Mouse (Mus musculus): ENCODE data around the gene Clk4. TPM values are rescaled to one million over a fixed set of nuclear protein-coding genes. Genes with fewer than 3 reads are reported as not detected.

Gene Clk4
- polyA plus RNA-seq, 1 experiment from 2014 or later = 76.1 TPM

- ChIA-PET POLR2A (interaction anchor here (0.6 to 1.0 kb wide), 2 partner anchors 24 to 325 kb away, joined by 3 to 4 read pairs; no protein-coding TSS in a partner anchor), CTCF (interaction anchor here (1.2 to 3.1 kb wide), 4 partner anchors 10 to 270 kb away, joined by 3 to 16 read pairs (median 4); no protein-coding TSS in a partner anchor)
- DNase-seq (ENCODE audit: low read depth, low spot score) = peak; percentile 53
- TF ChIP-seq CTCF (IDR thresholded peaks at IDR 0.05) = no peak
- peaks cover 3% of the 10 kb centered on the region for H3K27me3 ChIP-seq
- peak; percentile 56 for ATAC-seq
- in situ Hi-C loops (cut with MboI; ENCODE audit: low pct_unique_long_range_greater_than_20kb) = loop anchor here (10.0 to 25.0 kb wide), 2 partner anchors 202 to 330 kb away; partner anchors contain the start of genes Zfp354a and Zfp354b
Observed at GRCm38 (mm10) chr11:51264352-51264751, 2.8 kb downstream of the Clk4 start.

GRCm38 (mm10) chr11:51265326-51265725 is 3.8 kb downstream of the Clk4 start:
- ChIA-PET POLR2A (no interaction called here), CTCF (interaction anchor here (0.6 to 3.1 kb wide), 7 partner anchors 9 to 269 kb away, joined by 3 to 16 read pairs (median 3); no protein-coding TSS in a partner anchor)
- in situ Hi-C loops (cut with MboI; ENCODE audit: low pct_unique_long_range_greater_than_20kb) = loop anchor here (10.0 to 25.0 kb wide), 2 partner anchors 203 to 331 kb away; partner anchors contain the start of genes Zfp354a and Zfp354b
- H3K27me3 ChIP-seq = peaks cover 1% of the 10 kb centered on the region
- DNase-seq (ENCODE audit: low read depth, low spot score) (no peak), ATAC-seq (no peak)
- TF ChIP-seq CTCF (IDR thresholded peaks at IDR 0.05) = peak; percentile 55

- ChIA-PET POLR2A (no interaction called here), CTCF (interaction anchor here (1.0 to 2.3 kb wide), 5 partner anchors 7 to 265 kb away, joined by 3 to 16 read pairs (median 6); no protein-coding TSS in a partner anchor)
- in situ Hi-C loops (cut with MboI; ENCODE audit: low pct_unique_long_range_greater_than_20kb) = loop anchor here (25.0 kb wide), 1 partner anchor 212 kb away; the partner anchor contains the start of gene Zfp354a
- no peak for ATAC-seq
- no peak for DNase-seq (ENCODE audit: low read depth, low spot score)
- no peaks in the 10 kb centered on the region for H3K27me3 ChIP-seq
- TF ChIP-seq CTCF (IDR thresholded peaks at IDR 0.05) = no peak
Observed at GRCm38 (mm10) chr11:51274418-51274817, 12.9 kb downstream of the Clk4 start.

GRCm38 (mm10) chr11:51289564-51290041 is 28.1 kb downstream of the Clk4 start, which contains the start of gene Col23a1:
TSS of gene Col23a1 (plus strand) at chr11:51289920.
- DNase-seq (ENCODE audit: low read depth, low spot score) (peak; percentile 50), ATAC-seq (peak; percentile 84)
- ChIA-PET CTCF (interaction anchor here (0.8 to 2.5 kb wide), 11 partner anchors 9 to 256 kb away, joined by 3 to 18 read pairs (median 5); no protein-coding TSS in a partner anchor), POLR2A (no interaction called here)
- TF ChIP-seq CTCF (IDR thresholded peaks at IDR 0.05) = peak; percentile 99
- H3K27me3 ChIP-seq = no peaks in the 10 kb centered on the region
- in situ Hi-C loops (cut with MboI; ENCODE audit: low pct_unique_long_range_greater_than_20kb) = loop anchor here (5.0 to 25.0 kb wide), 3 partner anchors 88 to 398 kb away; partner anchors contain the start of gene 0610009B22Rik

- ChIA-PET POLR2A (no interaction called here), CTCF (interaction anchor here (0.8 to 2.5 kb wide), 11 partner anchors 9 to 255 kb away, joined by 3 to 18 read pairs (median 5); no protein-coding TSS in a partner anchor)
- no peaks in the 10 kb centered on the region for H3K27me3 ChIP-seq
- in situ Hi-C loops (cut with MboI; ENCODE audit: low pct_unique_long_range_greater_than_20kb) = loop anchor here (5.0 to 25.0 kb wide), 3 partner anchors 87 to 397 kb away; partner anchors contain the start of gene 0610009B22Rik
- ATAC-seq (peak; percentile 65), DNase-seq (ENCODE audit: low read depth, low spot score) (no peak)
- peak; percentile 93 for TF ChIP-seq CTCF (IDR thresholded peaks at IDR 0.05)
Observed at GRCm38 (mm10) chr11:51290066-51290955, 28.8 kb downstream of the Clk4 start.

- no peak for TF ChIP-seq CTCF (IDR thresholded peaks at IDR 0.05)
- in situ Hi-C loops (cut with MboI; ENCODE audit: low pct_unique_long_range_greater_than_20kb) = loop anchor here (5.0 to 25.0 kb wide), 3 partner anchors 83 to 393 kb away; partner anchors contain the start of gene 0610009B22Rik
- ChIA-PET CTCF (interaction anchor here (1.5 kb wide), 2 partner anchors 241 to 246 kb away, joined by 3 to 6 read pairs; no protein-coding TSS in a partner anchor), POLR2A (no interaction called here)
- DNase-seq (ENCODE audit: low read depth, low spot score) (no peak), ATAC-seq (no peak)
- no peaks in the 10 kb centered on the region for H3K27me3 ChIP-seq
Observed at GRCm38 (mm10) chr11:51293956-51294530, 32.5 kb downstream of the Clk4 start.

- CTCF ChIA-PET = no interaction called here
Observed at GRCm38 (mm10) chr11:51295742-51296141, 34.2 kb downstream of the Clk4 start.

GRCm38 (mm10) chr11:51298691-51299090 is 37.2 kb downstream of the Clk4 start:
- POLR2A ChIA-PET = no interaction called here
- no peaks in the 10 kb centered on the region for H3K27me3 ChIP-seq
- TF ChIP-seq CTCF (IDR thresholded peaks at IDR 0.05) = no peak
- in situ Hi-C loops (cut with MboI; ENCODE audit: low pct_unique_long_range_greater_than_20kb) = loop anchor here (25.0 kb wide), 1 partner anchor 389 kb away; the partner anchor contains the start of gene 0610009B22Rik
- ATAC-seq = no peak
- CTCF ChIA-PET = interaction anchor here (1.8 to 3.4 kb wide), 2 partner anchors 9 to 241 kb away, joined by 5 to 13 read pairs; partner anchors contain the start of gene Col23a1
- DNase-seq (ENCODE audit: low read depth, low spot score) = no peak

More at GRCm38 (mm10) chr11:51295742-51296141, 34.2 kb downstream of the Clk4 start:
- POLR2A ChIA-PET = no interaction called here
- ATAC-seq (no peak), DNase-seq (ENCODE audit: low read depth, low spot score) (no peak)
- in situ Hi-C loops (cut with MboI; ENCODE audit: low pct_unique_long_range_greater_than_20kb) = loop anchor here (25.0 kb wide), 1 partner anchor 392 kb away; the partner anchor contains the start of gene 0610009B22Rik
- no peaks in the 10 kb centered on the region for H3K27me3 ChIP-seq
- no peak for TF ChIP-seq CTCF (IDR thresholded peaks at IDR 0.05)

GRCm38 (mm10) chr11:51302396-51302795 is 40.9 kb downstream of the Clk4 start:
- POLR2A ChIA-PET = no interaction called here
- no peak for DNase-seq (ENCODE audit: low read depth, low spot score)

More at GRCm38 (mm10) chr11:51302396-51302795, 40.9 kb downstream of the Clk4 start:
- ATAC-seq = no peak
- TF ChIP-seq CTCF (IDR thresholded peaks at IDR 0.05) = no peak
- no peaks in the 10 kb centered on the region for H3K27me3 ChIP-seq
- in situ Hi-C loops (cut with MboI; ENCODE audit: low pct_unique_long_range_greater_than_20kb) = no loop called here
- CTCF ChIA-PET = no interaction called here
